21 mouse cellular contexts compared by ENCODE assay signal in the genomic region with DNA sequence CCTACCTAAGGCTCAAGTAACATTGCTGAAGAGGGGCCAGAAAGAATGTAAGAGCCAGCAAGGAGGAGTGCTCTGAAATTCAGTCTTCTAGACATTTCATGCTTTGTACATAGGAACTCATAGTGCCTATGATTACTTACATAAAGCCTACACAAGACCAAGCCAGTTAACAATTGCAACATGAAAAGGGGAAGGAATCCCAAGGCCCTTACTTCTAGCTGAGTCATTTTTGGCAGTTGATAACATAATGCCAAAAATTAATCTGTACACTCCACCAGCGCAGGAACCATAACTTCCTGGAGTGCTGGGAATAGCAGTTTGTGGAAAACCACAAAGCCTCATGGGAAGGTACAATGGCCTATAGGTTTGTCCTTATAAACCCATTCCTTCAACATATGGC. TPM values are rescaled to one million over a fixed set of nuclear protein-coding genes. Genes with fewer than 3 reads are reported as not detected.
DNase-seq lines count a peak whose midpoint lies in the region; ATAC-seq lines count a peak whose summit lies in the region.
"Had no signal": no experiment of that assay in that cellular context is flagged by ENCODE, and none has a peak within 500 bp of the region (broad histone marks: within the 10 kb centered on the region; RNA-seq: fewer than 3 reads in every experiment).

No protein-coding gene starts in this region.

- DNase-seq in 416B (ENCODE audit: low read depth) (peak; percentile 48), MEL-GATA-1-ER (ENCODE audit: extremely low read depth, low read depth) (peak; percentile 34)
- no peak for DNase-seq in lung, postnatal 14 days
- DNase-seq in right cerebral cortex, postnatal 10 days (ENCODE audit: low spot score in 2 of 2): no peak
- DNase-seq: adrenal gland, postnatal 25 days; cerebellum, adult 18-20 months; cerebellum, adult 9-10 months; cerebellum, postnatal 14 days; forebrain, postnatal 0 days; gastrocnemius, postnatal 25 days; heart, adult 2 months; heart, postnatal 14 days; heart, postnatal 4 days had no signal

- peak; percentile 83 to 92 for ATAC-seq in hematopoietic stem cell, adult 5-6 weeks (replicated peaks in 1 of 2; ENCODE audit: insufficient read depth in 1 of 2, low FRiP score in 2 of 2, low TSS enrichment in 1 of 2, low read depth in 1 of 2, poor library complexity in 2 of 2, severe bottlenecking in 2 of 2)
- ATAC-seq in monocyte, adult 5-6 weeks (replicated peaks; ENCODE audit: insufficient number of reproducible peaks, low FRiP score, low TSS enrichment, poor library complexity, severe bottlenecking): no peak
- ATAC-seq: CD4-positive, CD25-positive, alpha-beta regulatory T cell, adult 4 months; forebrain, embryonic 14.5 days; forebrain, postnatal 0 days; intestine, postnatal 0 days; Patski had no signal

RNA-seq across cellular contexts. Expression of a gene that starts 37.8 kb away (rescaled TPM):
- not detected in 2 replicates for total RNA-seq in hematopoietic stem cell, adult 5-6 weeks (2017)
- total RNA-seq in monocyte, adult 5-6 weeks (2017): not detected in 3 replicates
- total RNA-seq: adrenal gland, adult 18-20 months; adrenal gland, postnatal 25 days; forebrain, postnatal 0 days; gastrocnemius, adult 8-10 months; gastrocnemius, postnatal 25 days; heart, adult 2 months; heart, postnatal 14 days; heart, postnatal 4 days had no signal

Comparison
In these comparisons a context has a peak if more than half of its experiments do, and no peak if none do; other contexts are left out.
1. DNase-seq: peak in 416B (single experiment) and MEL-GATA-1-ER (single experiment); none in lung, postnatal 14 days (single experiment) and right cerebral cortex, postnatal 10 days (0 of 2).